Mouse (Mus musculus) ES-CJ7 (cell line): ENCODE data around the gene Kidins220.

Experiments used
- DNase-seq: peaks from one replicate; pipeline ENCODE4 v3.0.0; 2011; ENCODE audit warnings: low read depth, low spot score

The Kidins220 gene

DNA sequence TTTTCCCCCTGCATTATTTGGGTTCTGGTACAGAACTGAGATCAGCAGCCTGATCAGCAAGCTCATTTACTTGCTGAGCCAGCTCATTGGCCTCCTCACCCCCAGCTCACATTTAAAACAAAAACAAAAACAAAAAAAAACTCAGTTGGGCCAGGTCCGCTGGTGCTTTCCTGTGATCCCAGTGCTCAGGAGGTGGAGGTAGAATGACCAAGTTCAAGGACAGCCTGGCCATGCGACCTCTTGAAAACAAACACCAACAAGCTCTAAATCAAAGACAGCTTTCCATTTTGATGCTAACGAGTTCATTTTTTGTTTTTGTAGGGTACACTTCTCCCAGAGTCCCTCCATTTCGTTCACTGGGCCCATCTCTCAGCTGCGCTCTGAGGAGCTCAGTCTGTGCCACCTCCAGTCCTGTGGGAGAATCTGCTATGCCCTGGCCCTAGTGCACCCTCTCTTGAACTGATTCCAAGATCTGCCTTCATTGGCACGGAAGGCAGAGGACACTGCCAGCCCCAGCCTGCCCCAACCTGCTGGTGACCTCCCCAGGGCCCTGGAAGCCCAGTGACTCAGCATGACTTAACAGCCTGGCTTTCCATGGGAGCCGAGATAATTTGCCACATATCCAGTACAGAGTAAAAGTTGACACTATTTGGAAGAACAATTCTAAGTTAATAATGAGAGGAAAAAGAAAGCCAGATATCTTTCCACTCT lies 135.4 kb downstream of the Kidins220 start:
- no peak for DNase-seq

DNA sequence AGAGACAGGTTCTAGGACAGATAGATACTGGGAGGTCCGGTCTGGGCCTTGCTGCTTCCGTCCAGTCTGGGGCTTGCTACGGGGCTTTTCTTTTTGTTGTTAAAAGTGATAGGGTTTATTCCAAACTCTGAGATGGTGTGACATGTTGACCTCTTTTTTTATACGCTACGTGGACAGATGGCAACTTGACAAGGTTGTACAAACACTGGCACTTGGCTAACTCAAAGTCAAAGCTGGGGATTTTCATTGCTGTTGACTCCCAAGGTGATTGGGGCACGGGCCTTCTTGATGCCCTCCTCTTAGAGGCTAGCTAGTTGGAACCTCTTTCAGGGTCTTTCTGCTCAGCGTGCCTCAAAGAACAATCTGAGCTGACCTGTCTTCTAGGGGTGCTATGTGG lies 136.0 kb downstream of the Kidins220 start:
- DNase-seq = no peak
